Mouse (Mus musculus): ENCODE data around the gene Mycbp2. TPM values are rescaled to one million over a fixed set of nuclear protein-coding genes. Genes with fewer than 3 reads are reported as not detected.
A peak's percentile ranks its signal among the peaks of the same experiment; 100 is the strongest.

Mycbp2 gene
- polyA plus RNA-seq, 1 experiment from 2014 or later: 19.4 TPM

DNA sequence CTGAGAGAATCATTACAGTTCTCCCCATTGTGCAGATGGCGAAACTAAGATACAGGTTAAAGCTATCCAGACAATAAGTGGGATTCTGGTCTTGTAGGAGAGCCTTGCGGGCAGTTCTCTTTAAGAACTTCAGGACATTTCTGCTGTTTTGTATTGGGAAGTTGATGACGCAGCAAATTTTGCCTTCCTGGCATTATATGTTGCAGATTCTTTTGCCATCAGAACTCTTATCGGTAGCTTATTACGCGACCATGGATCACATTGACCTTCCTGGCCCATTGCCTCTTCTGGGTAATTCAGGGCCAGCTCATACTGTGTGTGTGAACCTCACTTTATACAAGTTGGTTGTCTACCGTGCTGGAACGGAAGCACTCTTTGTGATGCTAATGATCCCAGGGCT is 272.8 kb downstream of the Mycbp2 start:
- 0 out of 2 replicates have a peak, but pooled peaks cover 3% of the 10 kb centered on the region for H3K4me1 ChIP-seq (ENCODE audit: control insufficient read depth, insufficient read depth, low read length)
- H3K4me3 ChIP-seq (ENCODE audit: low read depth, low read length): no peak overlapping the region
- no peak overlapping the region for H3K27ac ChIP-seq (replicated peaks; ENCODE audit: low read depth, low read length)
- no peak overlapping the region for H3K9ac ChIP-seq (ENCODE audit: low read length)
- DNase-seq (ENCODE audit: low spot score) (no peak), ATAC-seq (ENCODE audit: insufficient number of reproducible peaks, low FRiP score, low TSS enrichment, low read depth) (no peak)
- WGBS: 94% methylated on average over 8 of the region's 8 CpGs
- H3K9me3 ChIP-seq (ENCODE audit: control insufficient read depth, low read length): no peaks in the 10 kb centered on the region
- no peaks in the 10 kb centered on the region for H3K27me3 ChIP-seq (ENCODE audit: control insufficient read depth, insufficient read depth, low read length)
- H3K4me2 ChIP-seq (ENCODE audit: low read depth, severe bottlenecking): no peak overlapping the region
- H3K36me3 ChIP-seq (ENCODE audit: control insufficient read depth, insufficient read depth, low read length): peaks cover 5% of the 10 kb centered on the region; the same call in 1 of the 2 replicates

DNA sequence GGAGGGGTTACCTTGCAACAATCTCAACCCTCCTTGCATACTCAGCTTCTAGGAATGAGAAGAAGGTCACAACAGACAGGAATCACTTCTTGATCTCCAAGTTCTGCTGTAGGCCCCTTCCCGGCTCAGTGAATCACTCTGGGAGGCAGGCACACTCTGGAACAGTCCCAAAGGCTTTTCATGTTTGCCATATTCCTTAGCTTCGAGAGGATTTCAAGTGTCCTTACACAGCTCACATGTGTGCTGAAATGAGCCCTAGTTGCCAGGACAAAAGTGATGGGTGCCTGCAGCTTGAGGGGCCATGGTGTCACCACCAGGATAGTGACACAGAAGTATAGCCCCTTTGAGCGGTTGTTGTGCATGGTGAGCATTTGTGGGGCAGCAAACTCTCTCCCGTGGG is 273.9 kb downstream of the Mycbp2 start:
- H3K4me2 ChIP-seq (ENCODE audit: low read depth, severe bottlenecking): no peak overlapping the region
- H3K27ac ChIP-seq (replicated peaks; ENCODE audit: low read depth, low read length): no peak overlapping the region
- H3K36me3 ChIP-seq (ENCODE audit: control insufficient read depth, insufficient read depth, low read length): peaks cover 5% of the 10 kb centered on the region; the same call in 1 of the 2 replicates
- no peak overlapping the region for H3K9ac ChIP-seq (ENCODE audit: low read length)
- no peak overlapping the region for H3K4me3 ChIP-seq (ENCODE audit: low read depth, low read length)
- ATAC-seq (ENCODE audit: insufficient number of reproducible peaks, low FRiP score, low TSS enrichment, low read depth): no peak
- H3K9me3 ChIP-seq (ENCODE audit: control insufficient read depth, low read length): no peaks in the 10 kb centered on the region
- 93% methylated on average over 4 of the region's 4 CpGs for WGBS
- H3K27me3 ChIP-seq (ENCODE audit: control insufficient read depth, insufficient read depth, low read length): no peaks in the 10 kb centered on the region
- DNase-seq (ENCODE audit: low spot score): no peak
- H3K4me1 ChIP-seq (ENCODE audit: control insufficient read depth, insufficient read depth, low read length): 0 out of 2 replicates have a peak, but pooled peaks cover 3% of the 10 kb centered on the region

DNA sequence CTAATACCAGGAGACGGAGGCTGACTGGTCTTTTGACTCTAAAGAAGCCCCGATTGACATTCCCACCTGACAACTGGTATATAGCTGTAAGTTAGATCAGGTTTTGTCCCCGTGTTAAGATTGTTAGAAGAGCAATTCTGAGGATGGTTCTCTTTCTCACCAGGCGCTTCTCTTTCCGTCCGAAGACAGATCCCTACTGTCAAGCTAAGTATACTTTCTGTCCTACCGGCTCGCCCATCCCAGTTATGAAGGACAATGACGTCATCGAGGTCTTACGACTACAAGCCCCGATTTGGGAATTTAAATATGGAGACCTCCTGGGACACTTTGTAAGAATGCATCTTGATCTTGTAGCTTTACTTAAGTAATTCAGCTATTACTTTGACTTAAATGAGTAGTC is 275.1 kb downstream of the Mycbp2 start:
- H3K9ac ChIP-seq (ENCODE audit: low read length): no peak overlapping the region
- no peak for DNase-seq (ENCODE audit: low spot score)

DNA sequence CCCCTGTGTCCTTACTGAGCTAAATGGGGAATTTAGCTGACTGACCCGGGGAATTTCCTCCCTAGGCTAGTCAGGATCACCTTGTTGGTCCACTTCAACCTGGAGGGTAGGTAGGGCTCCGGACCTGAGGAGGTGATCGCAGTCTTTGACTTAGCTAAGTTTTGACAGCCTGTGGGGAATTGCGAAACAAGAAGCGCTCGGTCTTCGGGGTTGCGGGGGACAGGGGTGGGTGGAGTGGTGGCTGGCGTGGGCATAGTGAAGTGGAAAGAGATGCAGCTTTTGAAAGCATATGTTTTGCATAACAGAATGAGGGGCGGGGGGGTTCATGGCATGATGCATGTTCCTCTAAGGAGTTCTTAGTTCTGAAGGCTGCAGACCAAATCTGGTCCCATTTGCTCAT is 275.8 kb downstream of the Mycbp2 start:
- Histone ChIP-seq H3K4me3 (ENCODE audit: low read depth, low read length) (peak overlapping the region; percentile 72), H3K27me3 (ENCODE audit: control insufficient read depth, insufficient read depth, low read length) (no peaks in the 10 kb centered on the region), H3K9ac (ENCODE audit: low read length) (peak overlapping the region; percentile 72), H3K4me2 (ENCODE audit: low read depth, severe bottlenecking) (peak overlapping the region; percentile 88), H3K4me1 (ENCODE audit: control insufficient read depth, insufficient read depth, low read length) (0 out of 2 replicates have a peak, but pooled peaks cover 3% of the 10 kb centered on the region), H3K27ac (replicated peaks; ENCODE audit: low read depth, low read length) (no peak overlapping the region), H3K36me3 (ENCODE audit: control insufficient read depth, insufficient read depth, low read length) (peaks cover 5% of the 10 kb centered on the region; the same call in 1 of the 2 replicates), H3K9me3 (ENCODE audit: control insufficient read depth, low read length) (no peaks in the 10 kb centered on the region)
- ATAC-seq (ENCODE audit: insufficient number of reproducible peaks, low FRiP score, low TSS enrichment, low read depth) (no peak), DNase-seq (ENCODE audit: low spot score) (no peak)
- 6% methylated on average over 10 of the region's 10 CpGs for WGBS

More for the DNA sequence above, 275.1 kb downstream of the Mycbp2 start:
- Histone ChIP-seq H3K27ac (replicated peaks; ENCODE audit: low read depth, low read length) (no peak overlapping the region), H3K4me3 (ENCODE audit: low read depth, low read length) (no peak overlapping the region), H3K9me3 (ENCODE audit: control insufficient read depth, low read length) (no peaks in the 10 kb centered on the region), H3K27me3 (ENCODE audit: control insufficient read depth, insufficient read depth, low read length) (no peaks in the 10 kb centered on the region), H3K4me1 (ENCODE audit: control insufficient read depth, insufficient read depth, low read length) (0 out of 2 replicates have a peak, but pooled peaks cover 3% of the 10 kb centered on the region), H3K4me2 (ENCODE audit: low read depth, severe bottlenecking) (no peak overlapping the region), H3K36me3 (ENCODE audit: control insufficient read depth, insufficient read depth, low read length) (peaks cover 5% of the 10 kb centered on the region; the same call in 1 of the 2 replicates)
- WGBS: 91% methylated on average over 12 of the region's 12 CpGs
- ATAC-seq (ENCODE audit: insufficient number of reproducible peaks, low FRiP score, low TSS enrichment, low read depth): no peak

DNA sequence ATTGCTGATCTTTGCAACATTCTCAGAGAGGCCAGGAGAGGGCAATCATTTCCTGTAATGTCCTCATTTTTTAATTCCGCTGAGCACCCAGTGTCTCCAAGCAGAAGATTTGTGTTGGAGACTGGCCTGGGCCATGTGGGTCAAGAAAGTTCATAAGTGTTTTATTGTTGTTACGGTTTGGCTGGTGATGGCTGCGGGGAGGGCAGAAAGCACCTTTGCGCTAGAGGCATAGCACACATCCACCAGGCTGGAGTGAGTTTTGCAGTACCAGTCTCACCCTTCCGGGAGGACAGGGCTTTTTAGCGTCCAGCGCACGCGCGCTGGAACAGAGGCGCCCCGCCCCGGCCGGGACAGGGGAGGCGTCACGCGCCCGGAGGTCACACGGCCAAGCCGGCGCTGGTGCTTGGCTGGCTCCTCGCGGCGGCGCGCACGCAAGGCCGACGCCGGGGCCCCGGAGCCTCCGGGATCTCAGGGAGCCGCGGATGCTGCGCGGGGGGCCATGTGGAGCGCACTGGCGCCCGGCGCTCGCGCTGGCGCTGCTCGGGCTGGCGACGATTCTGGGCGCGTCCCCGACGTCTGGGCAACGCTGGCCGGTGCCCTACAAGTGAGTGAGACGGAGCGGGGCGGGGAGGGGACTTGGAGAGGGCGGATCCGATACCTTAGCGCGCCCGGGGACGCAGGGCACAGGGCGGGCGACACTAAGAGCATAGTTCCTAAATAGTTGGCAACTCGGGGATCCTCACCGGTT is 276.6 kb downstream of the Mycbp2 start, which contains the start of gene Cln5:
Gene Cln5, plus strand, starts transcription at position 353 of the 748 bp plus-strand sequence.
- WGBS: under 1% methylated on average over 65 of the region's 65 CpGs
- DNase-seq (ENCODE audit: low spot score): peak; percentile 93

DNA sequence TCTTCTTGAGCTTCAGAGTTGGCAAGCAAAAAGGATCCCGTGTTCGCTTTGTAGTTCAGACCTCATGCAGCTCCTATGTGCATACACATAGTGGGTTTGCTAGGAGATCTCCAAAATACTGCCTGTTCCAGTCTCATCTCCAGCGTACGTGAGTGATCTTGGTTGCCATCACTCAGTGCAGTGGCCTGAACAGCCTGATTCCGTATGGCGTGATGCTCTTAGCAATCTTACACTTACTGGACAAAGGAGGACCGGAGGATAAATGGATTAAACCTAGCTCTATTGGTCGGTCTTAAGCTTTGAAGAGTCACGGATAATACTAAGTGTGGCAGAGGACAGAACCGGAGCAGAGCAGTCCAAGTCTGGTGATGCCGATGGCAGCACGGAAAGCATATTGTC is 277.1 kb downstream of the Mycbp2 start:
- H3K27ac ChIP-seq (replicated peaks; ENCODE audit: low read depth, low read length): no peak overlapping the region
- peak overlapping the region; percentile 72 for H3K4me3 ChIP-seq (ENCODE audit: low read depth, low read length)
- ATAC-seq (ENCODE audit: insufficient number of reproducible peaks, low FRiP score, low TSS enrichment, low read depth): peak; percentile 45
- peak overlapping the region; percentile 88 for H3K4me2 ChIP-seq (ENCODE audit: low read depth, severe bottlenecking)
- 0 out of 2 replicates have a peak, but pooled peaks cover 3% of the 10 kb centered on the region for H3K4me1 ChIP-seq (ENCODE audit: control insufficient read depth, insufficient read depth, low read length)
- peak overlapping the region; percentile 72 for H3K9ac ChIP-seq (ENCODE audit: low read length)
- DNase-seq (ENCODE audit: low spot score): no peak
- WGBS: 21% methylated on average over 12 of the region's 12 CpGs
- no peaks in the 10 kb centered on the region for H3K9me3 ChIP-seq (ENCODE audit: control insufficient read depth, low read length)
- H3K27me3 ChIP-seq (ENCODE audit: control insufficient read depth, insufficient read depth, low read length): no peaks in the 10 kb centered on the region
- H3K36me3 ChIP-seq (ENCODE audit: control insufficient read depth, insufficient read depth, low read length): peaks cover 5% of the 10 kb centered on the region; the same call in 1 of the 2 replicates

More for the DNA sequence above, 276.6 kb downstream of the Mycbp2 start, which contains the start of gene Cln5:
- H3K9ac ChIP-seq (ENCODE audit: low read length): peak within 1 kb of the TSS; percentile 72
- H3K27me3 ChIP-seq (ENCODE audit: control insufficient read depth, insufficient read depth, low read length): no peaks in the 10 kb centered on the region
- H3K4me1 ChIP-seq (ENCODE audit: control insufficient read depth, insufficient read depth, low read length): 0 out of 2 replicates have a peak, but pooled peaks cover 3% of the 10 kb centered on the region
- H3K36me3 ChIP-seq (ENCODE audit: control insufficient read depth, insufficient read depth, low read length): peaks cover 5% of the 10 kb centered on the region; the same call in 1 of the 2 replicates
- peak within 1 kb of the TSS; percentile 52; the same call in 1 of the 2 replicates for H3K27ac ChIP-seq (replicated peaks; ENCODE audit: low read depth, low read length)
- H3K4me3 ChIP-seq (ENCODE audit: low read depth, low read length): peak within 1 kb of the TSS; percentile 72
- peak; percentile 98 for ATAC-seq (ENCODE audit: insufficient number of reproducible peaks, low FRiP score, low TSS enrichment, low read depth)
- H3K4me2 ChIP-seq (ENCODE audit: low read depth, severe bottlenecking): peak within 1 kb of the TSS; percentile 88
- no peaks in the 10 kb centered on the region for H3K9me3 ChIP-seq (ENCODE audit: control insufficient read depth, low read length)

DNA sequence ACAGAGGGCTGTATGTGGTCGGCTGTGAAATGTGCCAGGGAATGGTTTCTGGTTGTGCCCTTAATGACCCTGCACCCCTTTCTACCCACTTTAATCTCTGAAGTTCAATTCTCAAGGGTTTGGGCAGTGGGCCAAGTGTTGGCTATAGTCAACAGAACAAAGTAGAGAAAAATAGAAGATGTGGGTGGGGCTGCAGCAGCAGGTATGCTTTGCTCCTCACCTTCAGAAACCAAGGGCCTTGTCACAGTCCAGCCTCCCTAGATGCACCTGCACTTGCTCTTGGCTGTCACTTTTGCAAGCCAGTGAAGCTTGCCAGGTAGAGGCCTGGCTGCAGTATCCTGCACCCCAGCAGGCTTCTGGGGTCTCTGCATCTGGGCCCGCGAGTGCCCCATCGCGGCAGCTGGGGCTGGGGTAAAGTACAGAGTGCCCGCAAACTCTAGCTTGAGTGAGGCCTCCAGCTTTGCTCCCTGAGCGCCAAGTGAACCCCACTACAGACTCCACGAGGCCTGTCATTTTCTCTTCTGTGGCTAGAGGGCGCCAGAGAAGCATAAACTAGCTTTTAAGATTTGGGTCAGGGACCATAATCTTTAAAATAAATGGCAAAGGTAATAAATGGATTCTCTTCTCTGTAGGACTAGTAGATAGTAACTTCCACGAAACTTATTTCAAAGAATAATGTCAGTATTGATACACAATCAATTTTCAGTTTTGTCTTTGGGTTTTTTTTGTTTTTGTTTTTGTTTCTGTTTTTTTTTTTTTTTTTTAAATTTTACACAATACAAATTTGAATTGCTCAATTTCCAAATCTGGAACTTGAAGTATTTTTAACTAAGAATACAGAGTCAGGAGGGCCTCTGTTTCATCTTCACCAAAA is 281.1 kb downstream of the Mycbp2 start:
- Histone ChIP-seq H3K4me3 (ENCODE audit: low read depth, low read length) (no peak overlapping the region), H3K4me1 (ENCODE audit: control insufficient read depth, insufficient read depth, low read length) (0 out of 2 replicates have a peak, but pooled peaks cover 3% of the 10 kb centered on the region), H3K27me3 (ENCODE audit: control insufficient read depth, insufficient read depth, low read length) (no peaks in the 10 kb centered on the region), H3K27ac (replicated peaks; ENCODE audit: low read depth, low read length) (no peak overlapping the region), H3K36me3 (ENCODE audit: control insufficient read depth, insufficient read depth, low read length) (no peaks in the 10 kb centered on the region), H3K9me3 (ENCODE audit: control insufficient read depth, low read length) (no peaks in the 10 kb centered on the region), H3K9ac (ENCODE audit: low read length) (no peak overlapping the region), H3K4me2 (ENCODE audit: low read depth, severe bottlenecking) (no peak overlapping the region)
- DNase-seq (ENCODE audit: low spot score): peak; percentile 82
- WGBS: 17% methylated on average over 10 of the region's 10 CpGs
- ATAC-seq (ENCODE audit: insufficient number of reproducible peaks, low FRiP score, low TSS enrichment, low read depth): no peak

Measured in limb, embryonic 11.5 days (tissue).